Mouse (Mus musculus): ENCODE data around the gene Rinl.

DNA sequence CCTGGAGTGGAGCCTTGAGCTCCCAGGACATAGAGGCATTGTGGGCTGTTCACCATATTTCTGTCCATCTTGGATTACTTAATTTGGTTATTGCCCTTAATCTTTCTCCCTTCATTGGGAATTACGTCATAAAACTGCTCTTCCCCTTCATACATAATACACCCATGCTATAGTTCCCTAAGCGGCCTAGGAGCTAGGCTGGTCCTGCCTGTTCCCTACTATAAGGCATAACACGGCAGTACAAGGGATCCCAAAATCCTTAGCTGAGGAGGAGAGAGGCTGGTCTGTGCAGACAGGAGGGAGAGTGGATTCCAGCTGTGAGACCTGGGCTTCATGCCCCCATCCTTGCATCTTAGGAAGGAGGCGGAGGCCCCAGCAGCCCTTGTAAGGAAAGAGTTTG, 29.2 kb downstream of the Rinl start:
- TF ChIP-seq MAX (IDR thresholded peaks at IDR 0.05) (no peak), CTCF (IDR thresholded peaks at IDR 0.05; ENCODE audit: control insufficient read depth, insufficient read depth, insufficient read length) (no peak), CEBPB (IDR thresholded peaks at IDR 0.05; ENCODE audit: low read depth) (no peak), USF1 (IDR thresholded peaks at IDR 0.05; ENCODE audit: low read depth) (no peak), FOSL1 (IDR thresholded peaks at IDR 0.05; ENCODE audit: insufficient read depth, low read length, poor library complexity, severe bottlenecking) (no peak)

All from C2C12 (cell line).